Mouse (Mus musculus) bone marrow, adult 2 months (tissue): Measurements from ENCODE around the gene Art4. TPM values are rescaled to one million over a fixed set of nuclear protein-coding genes. Genes with fewer than 3 reads are reported as not detected.

Experiments used
- H3K27ac ChIP-seq: fragments of 200-500 bp; 2 replicates; pipeline ENCODE4 v1.5.1; 2012; ENCODE audit warnings: low read depth, mild to moderate bottlenecking, control low read depth, inconsistent platforms, low read length; ENCODE audit not compliant: control insufficient read depth, poor library complexity, insufficient read depth
- H3K4me1 ChIP-seq: fragments of 200-500 bp; 2 replicates; pipeline ENCODE4 v1.6.1; 2011; ENCODE audit warnings: low read length; ENCODE audit not compliant: control insufficient read depth, insufficient read depth
- H3K4me3 ChIP-seq: fragments of 200-500 bp; replicated peaks from 2 replicates; pipeline ENCODE3; 2011; ENCODE audit warnings: mild to moderate bottlenecking, low read depth, low read length, control low read depth; ENCODE audit not compliant: control insufficient read depth
- CTCF ChIP-seq: fragments of 200-500 bp; IDR thresholded peaks from 2 replicates; pipeline ENCODE4 v1.5.1; 2011; ENCODE audit warnings: low read length, control low read depth; ENCODE audit not compliant: control insufficient read depth, insufficient read depth
- POLR2A ChIP-seq: fragments of 200-500 bp; IDR thresholded peaks from 2 replicates; pipeline ENCODE4 v1.6.1; 2011; ENCODE audit warnings: low read depth, mild to moderate bottlenecking, control low read depth, low read length, borderline replicate concordance; ENCODE audit not compliant: control insufficient read depth
- WGBS: fragments of 180-500 bp; shearing (Covaris S2); methylation state at CpG from one replicate; pipeline ENCODE4 v1.1.7; 2018; 5-methylcytosine and 5-hydroxymethylcytosine counted together
- polyA plus RNA-seq: library from polyadenylated mRNA; stranded (reverse); fragments of >200 nt; gene quantifications from 2 replicates; pipeline ENCODE4 v1.2.4, GENCODE M21; 2011; ENCODE audit warnings: low replicate concordance; ENCODE audit not compliant: missing spikeins, insufficient read depth, insufficient read length

Art4 gene
- polyA plus RNA-seq, 1 experiment: 18.5 TPM

DNA sequence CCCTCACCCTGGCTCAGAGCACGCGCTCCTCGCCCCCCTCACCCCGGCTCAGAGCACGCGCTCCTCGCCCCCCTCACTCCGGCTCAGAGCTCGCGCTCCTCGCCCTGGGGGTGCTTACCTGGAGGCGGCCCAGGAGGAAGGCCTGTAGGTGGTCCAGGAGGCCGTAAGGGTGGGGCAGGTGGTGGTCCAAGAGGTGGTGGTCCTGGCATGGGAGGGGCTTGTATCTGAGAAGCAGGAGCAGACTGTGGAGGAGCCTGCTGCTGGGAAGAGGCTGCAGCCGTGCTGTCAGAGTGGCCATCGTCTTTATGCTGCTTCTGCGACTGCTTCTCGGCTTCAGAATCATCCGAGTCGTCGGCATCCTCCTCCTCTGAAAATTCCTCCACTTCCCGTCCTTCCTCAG lies 40.7 kb downstream of the Art4 start:
- TF ChIP-seq POLR2A (no peak), CTCF (no peak)
- Histone ChIP-seq H3K27ac (no peak overlapping the region), H3K4me3 (no peak overlapping the region), H3K4me1 (no peaks in the 10 kb centered on the region; the same call in 1 of the 2 replicates)
- 96% methylated on average over 21 of the region's 21 CpGs for WGBS

DNA sequence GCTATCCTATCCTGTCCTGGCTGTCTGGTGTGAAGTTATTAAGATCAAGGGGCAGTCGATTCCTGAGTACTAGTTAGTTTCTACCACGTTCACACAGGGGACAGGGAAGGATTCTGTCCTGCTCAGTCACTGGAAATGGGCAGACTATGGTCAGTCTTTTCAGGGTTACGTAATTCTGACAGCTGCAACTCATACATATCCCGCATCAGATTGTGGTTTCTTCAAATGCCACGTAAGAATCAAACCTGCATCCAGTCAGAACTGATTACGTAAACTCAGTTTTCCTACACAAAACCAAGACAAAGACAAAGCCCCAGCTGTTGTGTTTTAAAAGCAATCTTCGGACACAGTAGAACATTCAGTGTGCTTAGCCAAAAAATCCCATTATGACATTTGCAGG lies 42.2 kb downstream of the Art4 start:
- H3K4me1 ChIP-seq: no peaks in the 10 kb centered on the region; the same call in 1 of the 2 replicates
- H3K4me3 ChIP-seq: no peak overlapping the region
- 71% methylated on average over 7 of the region's 7 CpGs for WGBS
- H3K27ac ChIP-seq: no peak overlapping the region
- TF ChIP-seq POLR2A (no peak), CTCF (no peak)

DNA sequence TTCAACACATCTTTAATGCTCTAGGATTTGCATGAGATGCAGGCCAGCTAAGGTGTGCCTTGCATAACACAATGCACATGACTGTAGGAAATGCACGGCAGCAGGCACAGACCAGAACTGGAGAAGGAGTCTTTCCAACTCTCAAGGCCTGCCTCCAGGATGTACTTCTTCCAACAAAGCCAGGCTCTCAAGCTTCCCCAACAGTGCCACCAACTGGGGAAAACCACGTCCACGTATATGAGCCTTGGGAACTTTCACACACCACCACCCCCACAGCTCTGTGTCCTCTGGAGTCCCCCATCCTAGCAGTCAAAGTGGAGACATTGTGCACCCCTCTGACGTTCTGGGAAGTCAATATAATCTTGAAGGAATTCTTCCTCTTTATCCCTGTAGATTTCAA lies 44.4 kb downstream of the Art4 start:
- Histone ChIP-seq H3K4me3 (no peak overlapping the region), H3K4me1 (peaks cover 2% of the 10 kb centered on the region), H3K27ac (no peak overlapping the region)
- TF ChIP-seq POLR2A (no peak), CTCF (no peak)
- WGBS: 49% methylated on average over 4 of the region's 4 CpGs

DNA sequence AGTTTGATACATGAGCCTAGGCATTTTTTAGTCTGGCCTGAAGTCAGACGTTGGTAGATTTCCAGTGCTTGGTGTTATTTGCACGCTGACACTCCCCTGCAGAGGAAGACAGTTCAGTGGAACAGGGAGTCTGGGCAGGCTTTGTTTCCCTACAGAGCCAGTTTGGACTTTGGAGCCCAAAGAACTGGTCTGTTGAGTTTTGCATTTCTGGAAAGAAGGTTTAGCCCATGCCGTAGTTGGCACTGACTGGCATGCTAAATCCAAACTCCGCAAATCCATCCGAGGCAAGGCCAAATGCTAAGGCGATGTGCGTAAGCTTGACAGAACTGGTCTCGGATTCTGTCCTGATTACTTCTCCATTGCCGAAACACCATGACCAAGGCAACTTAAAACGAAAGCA lies 46.3 kb downstream of the Art4 start:
- no peak overlapping the region for H3K27ac ChIP-seq
- H3K4me1 ChIP-seq: peaks cover 2% of the 10 kb centered on the region
- H3K4me3 ChIP-seq: no peak overlapping the region
- TF ChIP-seq CTCF (no peak), POLR2A (no peak)
- 88% methylated on average over 10 of the region's 10 CpGs for WGBS

DNA sequence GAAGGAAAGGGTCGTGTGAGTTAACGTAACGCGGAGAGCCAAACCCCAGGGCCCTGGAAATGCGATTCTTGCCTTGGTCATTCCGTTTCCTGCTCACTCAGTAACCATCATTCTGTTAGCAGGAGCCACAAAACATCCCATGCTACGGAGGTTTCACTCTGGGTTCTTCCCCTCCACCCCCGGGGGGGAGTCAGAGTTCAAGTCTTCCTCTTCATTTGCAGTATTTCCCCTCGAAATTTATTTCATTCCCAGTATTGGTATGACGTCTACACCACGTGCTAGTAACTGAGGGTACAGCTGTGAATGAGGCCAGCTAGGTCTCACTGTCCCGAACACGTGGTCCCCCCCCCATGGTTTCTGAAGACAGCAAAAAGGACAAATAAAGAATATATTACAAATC lies 47.9 kb downstream of the Art4 start:
- Histone ChIP-seq H3K27ac (peak overlapping the region; percentile 4; the same call in 1 of the 2 replicates), H3K4me1 (peaks cover 2% of the 10 kb centered on the region), H3K4me3 (peak overlapping the region; percentile 54)
- TF ChIP-seq CTCF: no peak
- TF ChIP-seq POLR2A: no peak
- 33% methylated on average over 13 of the region's 13 CpGs for WGBS

DNA sequence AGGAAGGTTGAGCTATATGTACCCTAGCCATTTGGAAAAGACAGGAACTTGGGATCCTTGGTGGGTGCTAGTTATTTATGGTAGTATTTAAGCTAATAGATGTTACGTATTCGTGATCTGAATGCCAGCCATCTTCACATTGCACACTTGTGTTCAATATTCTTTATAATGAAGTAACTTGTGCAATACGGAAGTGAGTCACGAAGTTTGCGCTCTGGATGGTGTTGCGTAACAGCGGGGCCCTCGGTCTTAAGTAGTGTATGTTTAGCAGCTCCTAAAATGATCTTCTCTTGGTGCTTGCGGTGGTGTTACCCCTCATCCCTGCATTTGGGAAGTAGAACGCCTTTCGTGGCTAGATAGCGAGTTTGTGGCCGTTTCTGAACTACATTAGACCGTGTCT lies 48.5 kb downstream of the Art4 start:
- TF ChIP-seq POLR2A: no peak
- TF ChIP-seq CTCF: no peak
- H3K27ac ChIP-seq: peak overlapping the region; percentile 94
- WGBS: 0% methylated on average over 14 of the region's 14 CpGs
- peaks cover 2% of the 10 kb centered on the region; the same call in 1 of the 2 replicates for H3K4me1 ChIP-seq
- H3K4me3 ChIP-seq: peak overlapping the region; percentile 79

DNA sequence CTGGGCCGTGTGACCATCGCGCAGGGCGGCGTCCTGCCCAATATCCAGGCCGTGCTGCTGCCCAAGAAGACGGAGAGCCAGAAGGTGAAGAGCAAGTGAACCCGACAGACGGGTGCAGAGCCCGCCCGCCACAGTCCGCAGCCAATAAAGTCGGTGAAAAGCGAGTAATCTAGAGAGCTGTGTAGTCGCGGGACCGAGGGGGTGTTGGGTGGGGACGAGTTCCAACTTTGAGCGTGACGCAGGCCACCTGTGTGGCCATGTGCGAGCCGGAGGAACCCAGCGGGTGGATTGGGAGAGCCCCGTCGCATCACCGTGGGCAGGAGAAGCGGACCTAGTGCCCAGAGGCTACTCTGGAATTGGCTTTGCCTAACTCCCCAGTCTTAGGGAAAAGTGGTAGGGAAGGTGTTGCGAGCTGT lies 48.9 kb downstream of the Art4 start:
- Histone ChIP-seq H3K4me3 (peak overlapping the region; percentile 79), H3K27ac (peak overlapping the region; percentile 94), H3K4me1 (peaks cover 2% of the 10 kb centered on the region; the same call in 1 of the 2 replicates)
- TF ChIP-seq POLR2A (no peak), CTCF (no peak)
- 1% methylated on average over 28 of the region's 28 CpGs for WGBS

DNA sequence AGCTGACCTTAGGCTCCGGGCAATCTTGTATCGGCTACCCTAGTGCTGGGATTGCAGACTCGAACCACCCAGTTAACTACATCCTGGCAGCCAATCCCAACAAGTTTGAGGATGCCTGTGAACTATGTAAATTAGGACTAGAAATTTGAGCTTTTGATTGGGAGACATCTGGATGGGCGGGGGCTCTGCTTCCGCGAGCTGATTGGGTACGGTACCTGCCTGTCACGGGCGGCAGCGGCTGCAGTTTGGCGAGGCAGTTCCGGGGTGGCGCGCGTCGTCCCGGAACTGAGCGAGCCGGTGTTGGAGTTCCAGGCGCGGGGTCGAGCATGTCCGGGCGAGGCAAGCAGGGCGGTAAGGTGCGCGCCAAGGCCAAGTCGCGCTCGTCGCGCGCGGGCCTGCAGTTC lies 49.5 kb downstream of the Art4 start, which contains the start of gene H2afj:
TSS of gene H2afj (plus strand) at position 231 of the 404 bp plus-strand sequence.
- peaks cover 2% of the 10 kb centered on the region; the same call in 1 of the 2 replicates for H3K4me1 ChIP-seq
- no peak for TF ChIP-seq CTCF
- TF ChIP-seq POLR2A: peak; percentile 91
- under 1% methylated on average over 34 of the region's 34 CpGs for WGBS
- peak within 1 kb of the TSS; percentile 94 for H3K27ac ChIP-seq
- H3K4me3 ChIP-seq: peak within 1 kb of the TSS; percentile 79
